Mouse (Mus musculus) cerebellum, adult 2 months (tissue): Measurements from ENCODE around the gene Dab2ip. TPM values are rescaled to one million over a fixed set of nuclear protein-coding genes. Genes with fewer than 3 reads are reported as not detected.

ENCODE experiments used
- DNase-seq, 2 experiments: peaks; one replicate each; pipeline ENCODE4 v3.0.0; 2021
- H3K27ac ChIP-seq: fragments of 200-500 bp; 2 replicates; pipeline ENCODE4 v1.5.1; 2012; ENCODE audit warnings: low read length, control low read depth, inconsistent platforms; ENCODE audit not compliant: insufficient read depth
- H3K27me3 ChIP-seq: fragments of 200-500 bp; 2 replicates; pipeline ENCODE4 v1.6.1; 2012; ENCODE audit warnings: inconsistent platforms, mild to moderate bottlenecking, low read length, moderate library complexity; ENCODE audit not compliant: control insufficient read depth, insufficient read depth
- H3K4me1 ChIP-seq: fragments of 200-500 bp; 2 replicates; pipeline ENCODE4 v1.6.1; 2011; ENCODE audit warnings: low read length; ENCODE audit not compliant: control insufficient read depth, insufficient read depth
- H3K4me3 ChIP-seq: fragments of 200-500 bp; replicated peaks from 2 replicates; pipeline ENCODE3; 2011; ENCODE audit warnings: mild to moderate bottlenecking, low read depth, low read length, control low read depth; ENCODE audit not compliant: insufficient read depth
- CTCF ChIP-seq: fragments of 200-500 bp; IDR thresholded peaks from 2 replicates; pipeline ENCODE4 v1.5.1; 2011; ENCODE audit warnings: low read depth, mild to moderate bottlenecking, control low read depth, low read length, moderate library complexity, borderline replicate concordance; ENCODE audit not compliant: insufficient read depth
- POLR2A ChIP-seq: fragments of 200-500 bp; IDR thresholded peaks from 2 replicates; pipeline ENCODE4 v1.6.1; 2011; ENCODE audit warnings: low read length, control low read depth, borderline replicate concordance; ENCODE audit not compliant: insufficient read depth
- WGBS: fragments of 180-500 bp; shearing (Covaris S2); methylation state at CpG from one replicate; pipeline ENCODE4 v1.1.7; 2018; 5-methylcytosine and 5-hydroxymethylcytosine counted together
- polyA plus RNA-seq: library from polyadenylated mRNA; depleted of rRNA; stranded (reverse); fragments of >200 nt; gene quantifications from 2 replicates; pipeline ENCODE4 v1.2.3, GENCODE M21; 2012

Gene Dab2ip
- polyA plus RNA-seq, 1 experiment: 136 TPM

DNA sequence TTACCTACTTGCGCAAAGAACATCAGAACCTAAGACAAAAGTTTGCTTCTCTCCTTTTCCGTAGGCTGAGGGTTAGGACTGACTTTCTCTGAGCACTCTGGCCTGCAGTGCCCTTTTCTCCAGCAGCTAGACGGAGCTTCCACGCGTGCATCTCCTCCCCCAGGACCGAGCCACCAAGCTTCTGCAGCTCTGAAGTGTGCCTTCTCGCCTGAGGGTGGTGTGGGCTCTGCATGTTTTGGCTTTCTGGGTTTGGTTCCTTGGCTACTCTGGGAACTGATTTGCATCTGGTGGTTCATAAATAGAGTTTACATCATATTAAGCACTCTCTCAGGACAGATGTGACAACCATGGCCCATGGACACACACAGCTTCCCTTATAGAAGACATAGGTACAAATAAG lies 135.0 kb downstream of the Dab2ip start:
- Histone ChIP-seq H3K27me3 (no peaks in the 10 kb centered on the region), H3K27ac (no peak overlapping the region), H3K4me3 (no peak overlapping the region), H3K4me1 (peaks cover 84% of the 10 kb centered on the region)
- no peak for DNase-seq
- WGBS: 33% methylated on average over 7 of the region's 7 CpGs
- TF ChIP-seq CTCF (no peak), POLR2A (no peak)

- Histone ChIP-seq H3K27ac (peak overlapping the region; percentile 5), H3K4me3 (no peak overlapping the region), H3K4me1 (peaks cover 81% of the 10 kb centered on the region), H3K27me3 (no peaks in the 10 kb centered on the region)
- 39% methylated on average over 2 of the region's 2 CpGs for WGBS
- DNase-seq: no peak
- TF ChIP-seq CTCF (no peak), POLR2A (no peak)
These were observed 136.0 kb downstream of the Dab2ip start for GRCm38 (mm10) chr2:35694111-35694510.

DNA sequence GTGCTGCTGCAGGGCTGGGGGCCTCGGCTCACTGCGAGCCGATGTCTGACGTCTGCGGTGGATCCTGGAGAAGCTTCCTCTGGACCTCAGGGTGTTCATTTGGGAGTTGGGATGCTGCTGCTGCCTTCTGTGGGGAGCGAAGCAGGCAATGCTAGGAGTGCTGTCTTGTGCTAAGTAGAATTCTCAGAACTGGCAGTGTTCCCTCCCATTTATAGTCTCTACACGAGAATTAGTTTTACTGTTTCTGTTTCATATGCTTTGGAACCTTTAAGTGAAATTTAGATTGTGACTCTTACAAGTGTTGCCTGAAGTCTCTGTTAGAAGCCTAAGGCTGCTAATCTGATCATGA lies 138.1 kb downstream of the Dab2ip start:
- Histone ChIP-seq H3K27me3 (no peaks in the 10 kb centered on the region), H3K4me1 (peaks cover 78% of the 10 kb centered on the region), H3K27ac (no peak overlapping the region), H3K4me3 (no peak overlapping the region)
- DNase-seq: no peak
- WGBS: 32% methylated on average over 7 of the region's 7 CpGs
- TF ChIP-seq CTCF (no peak), POLR2A (no peak)

DNA sequence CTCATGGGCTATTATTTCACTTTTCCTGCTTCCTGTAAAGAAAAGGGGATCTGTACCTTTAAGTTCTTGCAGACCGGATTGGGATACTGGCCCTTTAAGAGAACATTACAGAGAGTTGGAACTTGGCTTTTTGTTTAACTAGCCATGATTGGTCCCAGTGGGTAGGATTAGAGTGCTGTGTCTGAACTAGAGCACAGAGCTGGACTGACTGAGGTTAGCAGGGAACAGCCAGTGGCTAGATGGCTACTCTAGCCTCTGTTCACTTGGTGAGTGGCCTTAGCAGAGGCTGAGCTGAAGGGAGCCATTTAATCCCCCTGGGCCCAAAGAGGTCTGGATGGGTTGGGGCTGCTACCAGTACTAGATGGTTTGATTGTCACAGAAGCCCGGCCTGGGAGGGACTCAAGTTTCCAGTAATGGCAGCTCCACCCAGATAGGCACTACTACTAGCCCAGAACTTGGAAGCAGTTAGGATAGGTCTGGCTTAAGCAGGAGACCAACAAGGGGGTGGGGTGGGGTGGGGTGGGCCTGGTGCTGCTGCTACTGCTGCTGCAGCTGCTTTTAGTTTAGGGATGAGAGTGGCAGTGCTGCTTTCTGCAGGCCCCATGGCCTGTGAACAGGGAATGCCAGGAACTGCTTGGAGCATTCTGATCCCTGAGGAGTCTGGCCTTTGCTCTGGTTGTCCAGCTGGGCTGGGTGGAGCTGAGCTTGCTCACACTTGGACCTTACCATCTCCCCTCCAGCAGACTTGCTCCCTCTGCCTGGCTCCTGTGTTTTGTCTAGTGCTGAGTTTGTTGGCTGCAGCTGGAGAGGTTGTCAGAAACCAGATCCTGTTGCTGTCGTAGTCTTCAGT lies 138.7 kb downstream of the Dab2ip start:
- Histone ChIP-seq H3K4me1 (peaks cover 80% of the 10 kb centered on the region), H3K4me3 (no peak overlapping the region), H3K27ac (no peak overlapping the region), H3K27me3 (no peaks in the 10 kb centered on the region)
- WGBS: 14% methylated on average over 3 of the region's 3 CpGs
- TF ChIP-seq POLR2A (no peak), CTCF (no peak)
- DNase-seq: no peak

DNA sequence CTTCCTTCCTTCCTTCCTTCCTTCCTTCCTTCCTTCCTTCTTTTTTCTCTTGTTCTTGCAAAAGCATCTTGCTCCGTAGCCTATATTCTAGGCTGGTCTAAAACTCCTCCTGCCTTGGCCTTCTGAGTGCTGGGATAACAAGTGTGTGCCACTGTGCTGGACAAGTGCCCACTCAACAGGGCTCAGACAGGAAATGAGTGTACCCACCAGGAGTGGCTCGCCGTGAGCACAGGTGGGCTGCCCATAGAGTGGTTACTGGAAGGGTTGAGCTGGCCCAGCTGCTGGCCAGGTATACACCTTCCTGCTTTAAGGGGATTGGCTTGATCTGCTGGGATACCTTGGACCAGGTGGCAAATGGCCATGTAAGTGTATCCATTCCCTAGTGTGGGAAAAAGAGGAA lies 139.7 kb downstream of the Dab2ip start:
- TF ChIP-seq CTCF (no peak), POLR2A (no peak)
- 11% methylated on average over 3 of the region's 3 CpGs for WGBS
- Histone ChIP-seq H3K4me3 (no peak overlapping the region), H3K27me3 (no peaks in the 10 kb centered on the region), H3K27ac (no peak overlapping the region), H3K4me1 (peaks cover 81% of the 10 kb centered on the region)
- no peak for DNase-seq

GRCm38 (mm10) chr2:35700966-35701365 lies 142.9 kb downstream of the Dab2ip start:
- Histone ChIP-seq H3K27ac (no peak overlapping the region), H3K4me3 (no peak overlapping the region), H3K27me3 (no peaks in the 10 kb centered on the region), H3K4me1 (peaks cover 74% of the 10 kb centered on the region)
- 45% methylated on average over 2 of the region's 2 CpGs for WGBS
- no peak for DNase-seq
- TF ChIP-seq CTCF: no peak
- no peak for TF ChIP-seq POLR2A

- Histone ChIP-seq H3K27me3 (no peaks in the 10 kb centered on the region), H3K27ac (no peak overlapping the region), H3K4me3 (no peak overlapping the region), H3K4me1 (peaks cover 77% of the 10 kb centered on the region)
- no peak for TF ChIP-seq CTCF
- TF ChIP-seq POLR2A: no peak
- 67% methylated on average over 7 of the region's 7 CpGs for WGBS
- DNase-seq: no peak
These were observed 143.9 kb downstream of the Dab2ip start for GRCm38 (mm10) chr2:35702001-35702400.

DNA sequence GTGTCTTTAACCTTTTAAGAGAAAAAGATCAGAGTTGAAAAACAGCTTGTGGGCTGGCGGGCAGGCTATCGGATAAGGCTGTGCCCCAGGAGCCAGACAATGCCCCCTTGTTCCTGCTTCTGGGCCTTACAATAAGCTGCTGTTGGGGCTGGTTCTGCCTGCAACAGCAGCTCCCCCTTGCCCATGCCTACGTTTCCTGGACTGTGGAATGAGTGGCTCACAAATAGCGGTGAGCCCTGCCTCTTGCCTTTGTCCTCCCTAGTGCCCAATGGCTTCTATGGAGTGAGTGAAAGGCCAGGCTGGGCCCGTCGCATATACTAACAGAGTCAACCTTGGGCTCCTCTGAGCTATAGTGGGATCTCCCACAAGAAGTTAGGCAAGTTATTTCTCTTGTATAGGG lies 144.5 kb downstream of the Dab2ip start:
- DNase-seq: no peak

DNA sequence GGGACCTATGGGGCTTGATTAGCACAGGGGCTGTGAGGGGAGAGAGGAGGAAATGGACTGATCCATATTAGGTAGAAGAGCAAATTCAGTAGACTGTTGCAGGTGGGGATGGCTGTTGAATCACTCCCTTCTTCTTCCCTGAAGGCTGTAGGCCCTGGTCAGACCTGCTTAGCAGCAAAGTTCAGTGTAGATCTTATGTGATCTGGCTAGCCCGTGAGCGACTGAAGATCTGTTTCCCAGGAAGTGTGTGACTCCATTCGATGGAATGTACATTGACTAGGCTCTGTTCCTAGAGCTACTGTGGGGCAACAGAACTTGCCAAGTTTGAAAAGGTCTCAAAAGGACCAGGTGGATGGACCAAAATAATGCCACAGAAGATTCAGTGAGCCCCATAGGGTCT lies 145.2 kb downstream of the Dab2ip start:
- Histone ChIP-seq H3K27ac (peak overlapping the region; percentile 18; the same call in 1 of the 2 replicates), H3K27me3 (no peaks in the 10 kb centered on the region), H3K4me1 (peaks cover 78% of the 10 kb centered on the region), H3K4me3 (no peak overlapping the region)
- 26% methylated on average over 3 of the region's 3 CpGs for WGBS
- no peak for TF ChIP-seq POLR2A
- no peak for TF ChIP-seq CTCF
- no peak for DNase-seq

More for the DNA sequence above, 144.5 kb downstream of the Dab2ip start:
- no peak overlapping the region for H3K4me3 ChIP-seq
- WGBS: 65% methylated on average over 6 of the region's 6 CpGs
- H3K27ac ChIP-seq: 0 out of 2 replicates have a peak overlapping the region, but pooled peaks have one; percentile 34
- peaks cover 78% of the 10 kb centered on the region for H3K4me1 ChIP-seq
- no peaks in the 10 kb centered on the region for H3K27me3 ChIP-seq
- no peak for TF ChIP-seq CTCF
